Mouse (Mus musculus): ENCODE results near the gene Hist1h2bb. TPM values are rescaled to one million over a fixed set of nuclear protein-coding genes. Genes with fewer than 3 reads are reported as not detected.

Gene Hist1h2bb
- polyA plus RNA-seq, 1 experiment from 2014 or later: 2.1 TPM

- Histone ChIP-seq H3K27ac (no peak overlapping the region), H3K36me3 (ENCODE audit: insufficient read depth, low read length) (no peaks in the 10 kb centered on the region), H3K27me3 (ENCODE audit: insufficient read depth, low read length) (no peaks in the 10 kb centered on the region), H3K9ac (ENCODE audit: low read depth, low read length) (no peak overlapping the region), H3K9me3 (replicated peaks; ENCODE audit: low read length) (no peaks in the 10 kb centered on the region), H3K4me1 (replicated peaks; ENCODE audit: insufficient read depth, low read length) (no peaks in the 10 kb centered on the region), H3K4me3 (replicated peaks; ENCODE audit: low read depth, low read length) (no peak overlapping the region), H3K4me2 (ENCODE audit: low read length) (no peak overlapping the region)
- no peak for DNase-seq (ENCODE audit: low spot score)
- TF ChIP-seq CTCF (IDR thresholded peaks at IDR 0.05; ENCODE audit: low read depth): no peak
- ATAC-seq (replicated peaks; ENCODE audit: low FRiP score, low read depth): no peak
- 73% methylated on average over 4 of the region's 4 CpGs for WGBS
Measured at GRCm38 (mm10) chr13:23724239-23724638, 22.3 kb upstream of the Hist1h2bb start.

GRCm38 (mm10) chr13:23725213-23725612 is 21.3 kb upstream of the Hist1h2bb start:
- H3K4me2 ChIP-seq (ENCODE audit: low read length): no peak overlapping the region
- H3K9ac ChIP-seq (ENCODE audit: low read depth, low read length): no peak overlapping the region
- no peak for ATAC-seq (replicated peaks; ENCODE audit: low FRiP score, low read depth)
- no peak overlapping the region for H3K4me3 ChIP-seq (replicated peaks; ENCODE audit: low read depth, low read length)
- no peaks in the 10 kb centered on the region for H3K36me3 ChIP-seq (ENCODE audit: insufficient read depth, low read length)
- no peak for TF ChIP-seq CTCF (IDR thresholded peaks at IDR 0.05; ENCODE audit: low read depth)
- no peaks in the 10 kb centered on the region for H3K27me3 ChIP-seq (ENCODE audit: insufficient read depth, low read length)
- no peak overlapping the region for H3K27ac ChIP-seq
- H3K4me1 ChIP-seq (replicated peaks; ENCODE audit: insufficient read depth, low read length): no peaks in the 10 kb centered on the region
- WGBS: 60% methylated on average over 1 of the region's 1 CpGs
- DNase-seq (ENCODE audit: low spot score): no peak
- H3K9me3 ChIP-seq (replicated peaks; ENCODE audit: low read length): no peaks in the 10 kb centered on the region

- H3K36me3 ChIP-seq (ENCODE audit: insufficient read depth, low read length): no peaks in the 10 kb centered on the region
- DNase-seq (ENCODE audit: low spot score): no peak
- H3K4me2 ChIP-seq (ENCODE audit: low read length): no peak overlapping the region
- no peak for ATAC-seq (replicated peaks; ENCODE audit: low FRiP score, low read depth)
- no peaks in the 10 kb centered on the region for H3K4me1 ChIP-seq (replicated peaks; ENCODE audit: insufficient read depth, low read length)
- 92% methylated on average over 18 of the region's 18 CpGs for WGBS
- no peak for TF ChIP-seq CTCF (IDR thresholded peaks at IDR 0.05; ENCODE audit: low read depth)
- H3K4me3 ChIP-seq (replicated peaks; ENCODE audit: low read depth, low read length): no peak overlapping the region
- no peaks in the 10 kb centered on the region for H3K9me3 ChIP-seq (replicated peaks; ENCODE audit: low read length)
- H3K27ac ChIP-seq: no peak overlapping the region
- H3K9ac ChIP-seq (ENCODE audit: low read depth, low read length): no peak overlapping the region
- no peaks in the 10 kb centered on the region for H3K27me3 ChIP-seq (ENCODE audit: insufficient read depth, low read length)
Measured at GRCm38 (mm10) chr13:23728472-23729191, 17.9 kb upstream of the Hist1h2bb start.

- DNase-seq (ENCODE audit: low spot score): no peak
Measured at GRCm38 (mm10) chr13:23729192-23729525, 17.4 kb upstream of the Hist1h2bb start.

GRCm38 (mm10) chr13:23729706-23730105 is 16.8 kb upstream of the Hist1h2bb start:
- no peak for TF ChIP-seq CTCF (IDR thresholded peaks at IDR 0.05; ENCODE audit: low read depth)
- Histone ChIP-seq H3K27ac (no peak overlapping the region), H3K4me2 (ENCODE audit: low read length) (no peak overlapping the region), H3K9me3 (replicated peaks; ENCODE audit: low read length) (no peaks in the 10 kb centered on the region), H3K27me3 (ENCODE audit: insufficient read depth, low read length) (no peaks in the 10 kb centered on the region), H3K4me3 (replicated peaks; ENCODE audit: low read depth, low read length) (no peak overlapping the region), H3K4me1 (replicated peaks; ENCODE audit: insufficient read depth, low read length) (no peaks in the 10 kb centered on the region), H3K9ac (ENCODE audit: low read depth, low read length) (no peak overlapping the region), H3K36me3 (ENCODE audit: insufficient read depth, low read length) (no peaks in the 10 kb centered on the region)
- no peak for ATAC-seq (replicated peaks; ENCODE audit: low FRiP score, low read depth)
- DNase-seq (ENCODE audit: low spot score): no peak
- WGBS: 95% methylated on average over 5 of the region's 5 CpGs

More at GRCm38 (mm10) chr13:23729192-23729525, 17.4 kb upstream of the Hist1h2bb start:
- H3K9ac ChIP-seq (ENCODE audit: low read depth, low read length): no peak overlapping the region
- H3K4me2 ChIP-seq (ENCODE audit: low read length): no peak overlapping the region
- no peak overlapping the region for H3K27ac ChIP-seq
- no peak overlapping the region for H3K4me3 ChIP-seq (replicated peaks; ENCODE audit: low read depth, low read length)
- WGBS: 91% methylated on average over 9 of the region's 9 CpGs
- no peaks in the 10 kb centered on the region for H3K36me3 ChIP-seq (ENCODE audit: insufficient read depth, low read length)
- H3K27me3 ChIP-seq (ENCODE audit: insufficient read depth, low read length): no peaks in the 10 kb centered on the region
- ATAC-seq (replicated peaks; ENCODE audit: low FRiP score, low read depth): no peak
- no peaks in the 10 kb centered on the region for H3K9me3 ChIP-seq (replicated peaks; ENCODE audit: low read length)
- no peaks in the 10 kb centered on the region for H3K4me1 ChIP-seq (replicated peaks; ENCODE audit: insufficient read depth, low read length)
- TF ChIP-seq CTCF (IDR thresholded peaks at IDR 0.05; ENCODE audit: low read depth): no peak

- peak; percentile 79 for ATAC-seq (replicated peaks; ENCODE audit: low FRiP score, low read depth)
- WGBS: 22% methylated on average over 8 of the region's 8 CpGs
- no peaks in the 10 kb centered on the region for H3K9me3 ChIP-seq (replicated peaks; ENCODE audit: low read length)
Measured at GRCm38 (mm10) chr13:23730479-23730878, 16.1 kb upstream of the Hist1h2bb start.

More at GRCm38 (mm10) chr13:23730479-23730878, 16.1 kb upstream of the Hist1h2bb start:
- no peak for TF ChIP-seq CTCF (IDR thresholded peaks at IDR 0.05; ENCODE audit: low read depth)
- DNase-seq (ENCODE audit: low spot score): peak; percentile 73
- H3K4me3 ChIP-seq (replicated peaks; ENCODE audit: low read depth, low read length): no peak overlapping the region
- H3K36me3 ChIP-seq (ENCODE audit: insufficient read depth, low read length): no peaks in the 10 kb centered on the region
- H3K27me3 ChIP-seq (ENCODE audit: insufficient read depth, low read length): no peaks in the 10 kb centered on the region
- H3K4me1 ChIP-seq (replicated peaks; ENCODE audit: insufficient read depth, low read length): no peaks in the 10 kb centered on the region
- no peak overlapping the region for H3K27ac ChIP-seq
- no peak overlapping the region for H3K9ac ChIP-seq (ENCODE audit: low read depth, low read length)
- no peak overlapping the region for H3K4me2 ChIP-seq (ENCODE audit: low read length)
